Mouse (Mus musculus) brain, embryonic 18.5 days (tissue): ENCODE results near the gene Mccc2.

Experiments used
- DNase-seq: peaks from one replicate; pipeline ENCODE4 v3.0.0-alpha.2; 2012; ENCODE audit warnings: low read depth, low spot score

Mccc2 gene

DNA sequence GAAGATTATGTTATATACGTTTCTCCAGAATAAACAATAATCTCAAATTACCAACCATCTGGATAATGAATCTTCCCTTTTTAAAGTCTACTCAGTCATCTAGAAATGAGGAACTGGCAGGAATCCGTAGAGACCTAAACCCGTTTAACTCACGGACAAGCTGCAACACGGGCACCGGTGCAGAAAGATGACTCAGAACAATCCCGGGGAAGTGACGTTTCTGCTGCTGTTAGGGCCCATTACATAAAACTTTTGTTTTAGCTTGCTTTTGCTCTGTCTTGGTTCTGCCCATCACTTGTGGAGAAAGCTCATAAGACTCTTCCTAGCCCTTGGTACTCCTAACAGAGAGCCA lies 76.1 kb downstream of the Mccc2 start:
- DNase-seq = no peak

DNA sequence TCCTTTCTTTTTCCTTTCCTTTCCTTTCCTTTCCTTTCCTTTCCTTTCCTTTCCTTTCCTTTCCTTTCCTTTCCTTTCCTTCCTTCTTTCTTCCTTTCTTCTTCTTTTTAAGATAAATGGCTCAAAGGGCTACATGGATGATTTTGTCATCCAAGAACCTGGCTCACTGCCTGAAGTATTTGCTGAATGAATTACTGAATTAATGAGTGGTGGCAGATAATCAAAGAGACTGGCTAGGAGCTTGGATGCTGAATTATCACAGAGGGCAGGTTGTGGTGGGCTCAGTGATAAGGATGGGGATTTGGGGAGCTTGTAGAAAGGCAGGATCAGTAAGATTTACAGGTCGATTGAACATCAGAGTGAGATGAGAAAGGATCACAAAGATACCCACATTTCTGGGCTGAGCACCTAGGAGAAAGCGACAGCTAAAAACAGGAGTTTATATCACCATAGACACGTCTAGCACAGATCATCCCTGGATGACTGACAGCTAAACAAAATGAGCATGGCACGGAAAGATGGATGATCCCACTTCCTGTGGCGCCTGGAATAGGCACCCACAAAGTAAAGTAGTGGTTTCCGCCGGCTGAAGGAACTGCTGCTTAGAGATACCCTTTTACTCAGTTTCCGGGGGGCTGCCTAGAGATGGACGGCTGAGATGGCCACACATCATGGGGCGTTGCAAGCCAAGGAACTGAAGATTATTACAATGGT lies 76.7 kb downstream of the Mccc2 start:
- no peak for DNase-seq

DNA sequence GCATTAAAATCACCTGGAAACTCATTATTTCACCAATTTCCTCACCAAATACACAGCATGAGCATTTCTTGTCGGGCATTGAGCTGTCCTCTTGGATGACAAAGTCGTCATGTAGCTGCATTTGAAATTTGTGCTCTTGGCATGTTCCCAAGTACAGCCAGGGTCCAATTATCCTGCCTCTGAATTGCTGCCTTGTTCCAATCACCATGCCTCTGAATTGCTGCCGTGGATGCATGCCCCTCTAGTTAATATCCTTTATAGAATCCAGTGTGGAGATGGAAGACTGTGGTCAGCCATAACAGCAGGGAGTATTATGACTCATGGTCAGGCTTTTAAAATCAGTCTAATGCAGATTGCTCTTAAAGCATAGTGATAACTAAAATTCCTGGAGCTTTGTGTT lies 77.7 kb downstream of the Mccc2 start:
- no peak for DNase-seq

DNA sequence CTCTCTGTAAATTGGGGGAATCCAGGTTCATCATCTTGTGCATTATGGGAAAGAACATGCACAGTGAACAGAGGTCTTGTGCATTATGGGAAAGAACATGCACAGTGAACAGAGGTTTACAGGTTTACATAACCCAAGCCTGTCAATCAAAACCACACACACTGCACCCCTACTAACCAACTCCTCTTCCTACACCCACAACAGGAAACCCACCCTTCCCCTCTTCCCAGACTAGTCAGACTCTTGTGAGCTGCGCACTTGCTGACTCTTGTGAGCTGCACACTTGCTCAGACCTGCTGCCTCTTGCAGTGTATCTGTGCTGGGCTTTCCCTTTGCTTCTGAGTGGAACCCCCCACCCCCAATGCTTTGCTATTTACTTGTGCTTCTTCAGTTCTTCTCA lies 83.0 kb downstream of the Mccc2 start:
- DNase-seq = no peak

DNA sequence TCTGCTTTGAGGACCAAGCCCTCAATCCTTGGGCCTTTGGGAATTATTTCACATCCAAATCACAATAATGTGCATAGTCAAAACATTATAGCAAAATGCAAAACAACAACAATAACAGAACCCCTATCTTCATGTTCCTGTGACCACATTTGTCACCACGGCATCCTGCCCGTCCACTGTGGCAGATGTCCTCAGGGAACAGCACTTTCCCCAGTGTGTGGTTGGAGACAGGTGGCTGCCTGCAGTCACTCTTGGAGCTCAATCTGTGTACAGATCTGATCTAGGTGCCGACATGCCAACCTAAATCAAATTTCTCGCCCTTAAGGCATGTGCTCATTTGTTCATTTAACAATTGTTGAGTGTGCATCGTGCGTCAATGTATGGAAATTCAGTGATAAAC lies 83.9 kb downstream of the Mccc2 start:
- DNase-seq = no peak

DNA sequence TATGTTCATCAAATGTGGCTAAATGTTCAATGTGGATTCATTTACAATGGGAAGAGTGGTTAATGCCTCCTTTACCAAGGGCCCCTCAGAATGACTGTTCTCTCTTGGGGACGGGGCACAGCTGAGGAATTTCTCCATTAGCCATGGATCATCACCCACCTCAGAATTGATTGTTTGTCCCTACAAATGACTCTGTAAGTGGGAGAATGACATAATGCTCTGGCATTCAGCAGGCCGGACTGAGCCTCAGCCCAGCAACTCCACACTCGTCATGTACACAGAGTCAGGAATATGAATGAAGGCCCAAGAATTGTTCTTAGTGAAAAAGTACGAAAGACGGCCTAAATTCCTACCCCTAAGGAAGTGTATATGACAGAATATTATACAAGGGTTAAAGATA lies 89.2 kb downstream of the Mccc2 start:
- no peak for DNase-seq

DNA sequence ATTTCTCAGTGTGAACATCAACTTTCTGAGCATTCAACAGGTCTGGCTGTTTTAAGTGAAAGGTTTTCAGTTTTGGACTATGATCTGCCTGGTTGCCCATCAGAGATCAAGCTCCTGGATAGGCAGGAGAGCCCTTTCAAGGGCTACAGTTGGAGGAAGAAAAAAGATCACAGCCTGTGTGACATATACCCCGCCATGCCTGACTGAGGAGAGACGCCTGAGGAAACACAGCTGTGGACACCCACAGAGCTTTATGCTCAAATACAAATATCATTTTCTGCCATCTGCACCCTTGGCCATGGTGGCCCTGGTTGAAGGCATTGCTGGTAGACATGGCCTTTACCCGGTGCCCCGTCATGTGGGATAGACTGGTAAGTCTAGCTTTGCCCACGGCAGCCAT lies 99.8 kb downstream of the Mccc2 start:
- no peak for DNase-seq

DNA sequence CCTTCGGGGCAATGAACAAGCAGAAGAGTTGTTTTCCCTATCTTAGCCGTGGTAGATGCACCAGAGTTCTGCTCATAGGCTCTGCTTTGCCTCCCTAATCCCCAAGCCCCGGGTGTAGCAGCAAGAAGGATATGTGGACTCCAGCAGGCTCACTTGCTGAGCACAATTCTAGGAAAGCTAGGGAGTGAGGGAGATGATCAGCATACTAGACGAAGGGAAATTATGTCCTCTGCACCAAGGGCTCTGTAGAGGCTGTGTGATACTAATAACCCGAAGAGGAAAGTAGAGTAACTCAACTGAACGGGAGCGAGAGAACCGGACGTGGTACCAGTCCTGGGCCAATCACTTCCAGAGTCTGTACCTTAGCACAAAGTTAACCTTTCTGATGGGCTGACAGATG lies 114.5 kb downstream of the Mccc2 start, which contains the start of gene Cartpt:
Cartpt (minus strand) TSS at position 127 of the 400 bp plus-strand sequence.
- no peak for DNase-seq

DNA sequence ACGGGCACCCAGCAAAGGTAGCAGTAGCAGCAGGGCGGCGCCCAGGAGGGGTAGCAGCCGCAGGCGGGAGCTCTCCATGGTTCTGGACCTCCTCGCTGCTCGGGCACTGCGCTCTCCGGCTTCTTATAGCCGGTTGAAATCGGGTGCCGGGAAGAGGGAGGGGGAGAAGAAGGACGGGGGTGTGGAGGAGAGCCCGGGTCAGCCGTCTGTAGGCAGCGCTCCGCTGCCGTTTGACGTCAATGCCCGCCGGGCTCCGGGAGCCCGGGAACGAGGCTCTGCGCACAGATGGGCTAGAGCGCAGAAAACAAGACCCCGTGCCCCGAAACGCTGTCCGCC lies 114.9 kb downstream of the Mccc2 start:
- no peak for DNase-seq

DNA sequence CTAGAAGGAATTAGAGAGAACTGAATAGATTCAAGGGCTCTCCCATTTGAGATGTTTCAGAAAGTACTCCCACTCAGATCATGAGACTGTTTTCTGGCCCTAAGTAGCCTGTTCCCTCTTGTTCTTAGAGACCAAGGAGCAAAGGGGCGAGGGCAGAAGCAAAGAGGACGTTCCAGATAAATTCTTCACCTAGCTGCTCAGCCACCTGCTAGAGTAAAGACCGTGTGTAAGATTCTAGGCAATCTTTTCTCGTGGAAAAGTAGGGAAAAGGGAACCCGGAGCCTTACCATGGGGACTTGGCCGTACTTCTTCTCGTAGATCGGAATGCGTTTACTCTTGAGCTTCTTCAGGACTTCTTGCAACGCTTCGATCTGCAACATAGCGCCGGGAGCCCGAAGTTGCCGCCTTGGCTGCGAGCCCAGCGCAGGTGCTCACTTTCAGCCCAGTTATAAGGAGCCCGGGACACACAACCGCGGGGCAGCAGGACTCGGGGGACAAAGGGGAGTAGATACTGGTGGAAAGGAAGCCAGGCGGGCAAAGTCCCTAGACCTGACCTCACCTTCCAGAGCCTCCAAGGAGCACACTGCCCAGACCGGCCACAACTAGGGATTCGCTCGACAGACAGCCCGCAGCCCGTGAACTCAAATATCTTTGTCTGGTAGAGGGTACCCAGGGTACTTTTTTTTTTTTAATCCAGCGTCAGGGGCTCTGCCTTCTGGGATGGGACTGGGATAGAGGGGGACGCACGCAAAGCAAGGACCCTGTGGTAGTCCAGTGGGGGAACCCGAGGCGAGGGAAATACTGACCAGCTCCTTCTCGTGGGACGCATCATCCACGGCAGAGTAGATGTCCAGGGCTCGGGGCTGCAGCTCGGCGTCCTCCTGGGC lies 115.5 kb downstream of the Mccc2 start:
- no peak for DNase-seq

DNA sequence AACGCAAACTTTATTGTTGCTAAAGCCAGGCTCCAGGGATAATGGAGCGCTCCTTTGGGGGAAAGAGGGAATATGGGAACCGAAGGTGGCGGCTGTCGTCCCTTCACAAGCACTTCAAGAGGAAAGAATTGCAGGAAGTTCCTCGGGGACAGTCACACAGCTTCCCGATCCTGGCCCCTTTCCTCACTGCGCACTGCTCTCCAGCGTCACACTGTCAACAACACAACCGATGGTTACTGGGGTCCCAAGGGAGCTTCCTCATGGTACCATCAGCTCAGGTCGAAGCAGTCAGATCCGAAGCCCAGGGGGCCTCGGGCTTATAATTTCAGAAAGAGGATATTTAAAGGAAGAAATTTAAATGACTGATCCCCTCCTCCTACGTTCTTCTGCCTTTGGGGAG lies 116.6 kb downstream of the Mccc2 start:
- DNase-seq = no peak
